Mouse (Mus musculus): ENCODE data around the gene Pithd1. TPM values are rescaled to one million over a fixed set of nuclear protein-coding genes. Genes with fewer than 3 reads are reported as not detected.

Gene Pithd1
- polyA plus RNA-seq, 1 experiment from 2014 or later = 73.6 TPM

DNA sequence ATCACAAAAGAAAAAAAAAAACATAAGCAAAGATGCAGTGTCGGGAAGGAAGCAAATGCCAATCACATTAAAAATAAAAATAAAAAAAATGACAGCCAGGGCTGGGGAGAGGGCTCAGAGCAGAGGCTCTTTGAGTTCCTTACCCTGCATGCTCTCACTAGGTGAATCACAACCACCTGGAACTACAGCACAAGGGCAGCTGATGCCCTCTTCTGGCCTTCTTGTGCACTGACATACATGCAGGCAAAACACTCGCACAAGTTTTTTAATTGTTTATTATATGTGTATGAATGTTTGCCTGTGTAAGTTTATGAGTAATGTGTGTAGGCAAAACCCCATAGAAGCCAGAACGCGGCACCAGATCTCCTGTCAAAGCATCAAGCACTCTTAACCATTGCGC, 55.2 kb downstream of the Pithd1 start:
- Histone ChIP-seq H3K4me3 (ENCODE audit: low read depth, low read length) (no peak overlapping the region), H3K9me3 (ENCODE audit: control insufficient read depth, low read length) (no peaks in the 10 kb centered on the region), H3K36me3 (ENCODE audit: control insufficient read depth, insufficient read depth, low read length) (peaks cover 7% of the 10 kb centered on the region), H3K4me2 (ENCODE audit: low read depth, low read length) (no peak overlapping the region), H3K9ac (replicated peaks; ENCODE audit: low read depth, low read length) (no peak overlapping the region), H3K4me1 (ENCODE audit: control insufficient read depth, insufficient read depth, low read length) (no peaks in the 10 kb centered on the region), H3K27me3 (ENCODE audit: control insufficient read depth, insufficient read depth, low read length) (no peaks in the 10 kb centered on the region), H3K27ac (ENCODE audit: low read depth, low read length) (no peak overlapping the region)
- WGBS = 63% methylated on average over 5 of the region's 5 CpGs
- no peak for ATAC-seq (ENCODE audit: low read depth)

DNA sequence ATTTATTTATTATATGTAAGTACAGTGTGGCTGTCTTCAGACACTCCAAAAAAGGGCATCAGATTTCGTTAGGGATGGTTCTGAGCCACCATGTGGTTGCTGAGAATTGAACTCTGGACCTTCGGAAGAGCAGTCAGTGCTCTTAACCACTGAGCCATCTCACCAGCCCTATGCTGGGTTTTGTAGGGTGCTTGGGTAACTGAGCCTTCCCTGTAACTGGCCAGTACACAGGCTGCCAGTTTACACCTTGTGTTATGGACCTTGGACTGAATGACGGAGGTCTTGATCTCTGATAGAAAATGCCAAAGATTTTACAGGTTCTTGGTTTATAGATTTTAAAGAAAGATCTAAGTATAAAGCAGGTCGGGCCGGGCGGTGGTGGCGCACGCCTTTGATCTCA, 56.8 kb downstream of the Pithd1 start:
- H3K9me3 ChIP-seq (ENCODE audit: control insufficient read depth, low read length) = no peaks in the 10 kb centered on the region
- no peaks in the 10 kb centered on the region for H3K4me1 ChIP-seq (ENCODE audit: control insufficient read depth, insufficient read depth, low read length)
- ATAC-seq (ENCODE audit: low read depth) = no peak
- H3K36me3 ChIP-seq (ENCODE audit: control insufficient read depth, insufficient read depth, low read length) = peaks cover 7% of the 10 kb centered on the region
- no peak overlapping the region for H3K9ac ChIP-seq (replicated peaks; ENCODE audit: low read depth, low read length)
- H3K27me3 ChIP-seq (ENCODE audit: control insufficient read depth, insufficient read depth, low read length) = no peaks in the 10 kb centered on the region
- no peak overlapping the region for H3K4me2 ChIP-seq (ENCODE audit: low read depth, low read length)
- no peak overlapping the region for H3K4me3 ChIP-seq (ENCODE audit: low read depth, low read length)
- no peak overlapping the region for H3K27ac ChIP-seq (ENCODE audit: low read depth, low read length)
- WGBS = 94% methylated on average over 8 of the region's 8 CpGs

DNA sequence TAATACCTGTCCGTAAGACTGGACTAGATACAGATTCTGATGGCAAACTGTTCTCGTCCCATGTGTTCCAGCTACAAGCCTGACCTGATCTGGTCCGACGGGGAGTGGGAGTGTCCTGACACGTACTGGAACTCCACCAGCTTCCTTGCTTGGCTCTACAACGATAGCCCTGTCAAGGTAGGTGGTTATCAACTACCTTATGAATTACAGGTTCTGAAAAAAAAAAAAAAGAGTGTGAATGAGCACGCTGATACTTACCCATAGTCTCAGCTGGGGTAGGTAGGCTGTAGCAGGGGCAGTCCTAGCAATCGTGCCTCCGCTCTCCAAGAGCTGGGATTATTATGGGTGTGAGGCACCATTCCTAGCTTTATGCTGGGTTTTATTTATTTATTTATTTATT, 57.2 kb downstream of the Pithd1 start:
- H3K36me3 ChIP-seq (ENCODE audit: control insufficient read depth, insufficient read depth, low read length) = peaks cover 7% of the 10 kb centered on the region
- H3K4me3 ChIP-seq (ENCODE audit: low read depth, low read length) = no peak overlapping the region
- no peak for ATAC-seq (ENCODE audit: low read depth)
- H3K9me3 ChIP-seq (ENCODE audit: control insufficient read depth, low read length) = no peaks in the 10 kb centered on the region
- no peaks in the 10 kb centered on the region for H3K4me1 ChIP-seq (ENCODE audit: control insufficient read depth, insufficient read depth, low read length)
- no peak overlapping the region for H3K4me2 ChIP-seq (ENCODE audit: low read depth, low read length)
- 96% methylated on average over 9 of the region's 9 CpGs for WGBS
- no peaks in the 10 kb centered on the region for H3K27me3 ChIP-seq (ENCODE audit: control insufficient read depth, insufficient read depth, low read length)
- no peak overlapping the region for H3K27ac ChIP-seq (ENCODE audit: low read depth, low read length)
- no peak overlapping the region for H3K9ac ChIP-seq (replicated peaks; ENCODE audit: low read depth, low read length)

DNA sequence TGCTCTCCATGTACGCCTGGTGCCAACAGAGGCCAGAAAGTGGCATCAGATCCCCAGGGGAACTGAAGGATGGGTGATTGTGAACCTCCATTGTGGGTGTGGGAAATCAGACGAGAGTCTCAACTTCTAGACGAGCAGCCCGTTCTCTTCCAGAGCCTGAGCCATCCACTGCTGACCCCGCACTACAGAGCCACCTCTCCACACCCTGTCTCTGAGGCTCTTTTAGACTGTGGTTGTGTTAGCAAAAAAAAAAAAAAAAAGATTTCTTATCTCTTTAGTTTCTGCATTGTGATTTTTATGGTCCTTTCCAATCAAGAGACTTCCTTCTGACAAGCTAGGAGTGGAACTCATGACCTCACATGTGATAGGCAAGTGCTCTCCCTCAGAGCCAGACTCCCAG, 57.7 kb downstream of the Pithd1 start:
- no peaks in the 10 kb centered on the region for H3K27me3 ChIP-seq (ENCODE audit: control insufficient read depth, insufficient read depth, low read length)
- H3K4me1 ChIP-seq (ENCODE audit: control insufficient read depth, insufficient read depth, low read length) = no peaks in the 10 kb centered on the region
- H3K27ac ChIP-seq (ENCODE audit: low read depth, low read length) = no peak overlapping the region
- no peak overlapping the region for H3K4me3 ChIP-seq (ENCODE audit: low read depth, low read length)
- no peak overlapping the region for H3K9ac ChIP-seq (replicated peaks; ENCODE audit: low read depth, low read length)
- no peak overlapping the region for H3K4me2 ChIP-seq (ENCODE audit: low read depth, low read length)
- ATAC-seq (ENCODE audit: low read depth) = no peak
- H3K36me3 ChIP-seq (ENCODE audit: control insufficient read depth, insufficient read depth, low read length) = peaks cover 7% of the 10 kb centered on the region
- no peaks in the 10 kb centered on the region for H3K9me3 ChIP-seq (ENCODE audit: control insufficient read depth, low read length)
- WGBS = 90% methylated on average over 5 of the region's 5 CpGs

GRCm38 (mm10) chr4:135928376-135928775, 58.7 kb downstream of the Pithd1 start:
- Histone ChIP-seq H3K4me2 (ENCODE audit: low read depth, low read length) (no peak overlapping the region), H3K9me3 (ENCODE audit: control insufficient read depth, low read length) (no peaks in the 10 kb centered on the region), H3K4me3 (ENCODE audit: low read depth, low read length) (no peak overlapping the region), H3K27ac (ENCODE audit: low read depth, low read length) (no peak overlapping the region), H3K4me1 (ENCODE audit: control insufficient read depth, insufficient read depth, low read length) (no peaks in the 10 kb centered on the region), H3K36me3 (ENCODE audit: control insufficient read depth, insufficient read depth, low read length) (peaks cover 2% of the 10 kb centered on the region), H3K27me3 (ENCODE audit: control insufficient read depth, insufficient read depth, low read length) (no peaks in the 10 kb centered on the region), H3K9ac (replicated peaks; ENCODE audit: low read depth, low read length) (no peak overlapping the region)
- WGBS = 83% methylated on average over 9 of the region's 9 CpGs
- no peak for ATAC-seq (ENCODE audit: low read depth)

DNA sequence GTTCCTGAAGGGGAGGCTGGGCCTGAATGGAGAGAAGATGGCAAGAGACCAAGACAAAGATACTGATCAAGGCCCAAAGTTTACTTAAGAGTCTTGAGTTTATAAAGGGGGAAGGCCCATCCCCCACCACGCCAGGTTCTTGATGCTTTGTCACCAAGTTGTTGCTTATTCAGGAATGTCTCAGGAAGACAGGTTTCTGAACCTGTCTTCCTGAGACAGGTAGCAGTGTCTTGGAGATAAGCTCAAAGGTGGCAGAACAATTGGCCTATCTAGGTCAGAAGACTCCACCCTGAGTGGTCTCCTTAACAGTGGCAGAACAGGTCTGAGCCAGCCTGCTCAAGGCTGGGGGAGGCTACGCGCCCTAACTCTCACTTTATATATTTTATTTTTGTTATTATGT, 60.2 kb downstream of the Pithd1 start:
- Histone ChIP-seq H3K27me3 (ENCODE audit: control insufficient read depth, insufficient read depth, low read length) (no peaks in the 10 kb centered on the region), H3K4me2 (ENCODE audit: low read depth, low read length) (no peak overlapping the region), H3K9me3 (ENCODE audit: control insufficient read depth, low read length) (no peaks in the 10 kb centered on the region), H3K27ac (ENCODE audit: low read depth, low read length) (no peak overlapping the region), H3K4me3 (ENCODE audit: low read depth, low read length) (no peak overlapping the region), H3K9ac (replicated peaks; ENCODE audit: low read depth, low read length) (no peak overlapping the region), H3K4me1 (ENCODE audit: control insufficient read depth, insufficient read depth, low read length) (peaks cover 2% of the 10 kb centered on the region), H3K36me3 (ENCODE audit: control insufficient read depth, insufficient read depth, low read length) (peaks cover 2% of the 10 kb centered on the region)
- WGBS = 96% methylated on average over 3 of the region's 3 CpGs
- no peak for ATAC-seq (ENCODE audit: low read depth)

DNA sequence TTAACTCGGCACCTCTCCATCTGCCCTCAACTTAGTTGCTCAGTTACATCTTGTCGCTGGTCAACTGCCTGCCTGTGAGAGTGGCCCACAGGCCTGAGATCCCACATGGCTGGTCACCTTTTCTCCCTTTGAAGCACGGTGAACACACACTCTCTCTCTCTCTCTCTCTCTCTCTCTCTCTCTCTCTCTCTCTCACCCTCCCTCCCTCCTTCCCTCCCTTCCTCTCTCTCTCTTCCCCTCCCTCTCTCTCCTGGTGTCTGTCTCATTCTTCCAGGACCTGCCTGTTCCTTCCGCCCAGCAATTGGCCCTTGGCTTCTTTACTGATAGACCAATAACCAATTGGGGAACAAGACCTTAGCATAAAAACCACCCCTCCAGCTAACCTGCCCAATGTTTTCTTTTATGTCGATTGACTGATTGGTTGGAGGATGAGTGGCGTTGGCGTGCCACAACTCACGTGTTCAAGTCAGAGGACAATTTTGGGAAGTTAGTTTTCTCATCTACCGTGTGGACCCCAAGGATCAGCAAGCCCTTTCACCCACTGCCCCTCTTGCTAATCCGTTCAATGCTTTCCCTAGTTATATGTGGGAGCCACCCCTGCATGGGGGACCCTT, 60.8 kb downstream of the Pithd1 start:
- Histone ChIP-seq H3K36me3 (ENCODE audit: control insufficient read depth, insufficient read depth, low read length) (peaks cover 2% of the 10 kb centered on the region), H3K9me3 (ENCODE audit: control insufficient read depth, low read length) (no peaks in the 10 kb centered on the region), H3K27me3 (ENCODE audit: control insufficient read depth, insufficient read depth, low read length) (no peaks in the 10 kb centered on the region), H3K4me3 (ENCODE audit: low read depth, low read length) (no peak overlapping the region), H3K27ac (ENCODE audit: low read depth, low read length) (no peak overlapping the region), H3K4me1 (ENCODE audit: control insufficient read depth, insufficient read depth, low read length) (peaks cover 6% of the 10 kb centered on the region), H3K9ac (replicated peaks; ENCODE audit: low read depth, low read length) (no peak overlapping the region), H3K4me2 (ENCODE audit: low read depth, low read length) (no peak overlapping the region)
- ATAC-seq (ENCODE audit: low read depth) = no peak
- 90% methylated on average over 10 of the region's 10 CpGs for WGBS

Other genes with a start within 250 kb of the Pithd1 start
- 0.08 and 0.33 TPM in 2 replicates for gene Myom3, start 227.5 kb downstream of the Pithd1 start, polyA plus RNA-seq (2014; fragmentation: Nextera tagmentation; extraction: Ambion mirVana)
- 219 and 228 TPM in 2 replicates for gene Srsf10, start 131.5 kb downstream of the Pithd1 start, polyA plus RNA-seq (2014; fragmentation: Nextera tagmentation; extraction: Ambion mirVana)
- 85.7 and 100 TPM in 2 replicates for gene Pnrc2, start 113.4 kb downstream of the Pithd1 start, polyA plus RNA-seq (2014; fragmentation: Nextera tagmentation; extraction: Ambion mirVana)
- 0.13 and 0.15 TPM in 2 replicates for gene Cnr2, start 91.9 kb downstream of the Pithd1 start, polyA plus RNA-seq (2014; fragmentation: Nextera tagmentation; extraction: Ambion mirVana)
- 68.6 and 70.6 TPM in 2 replicates for gene Fuca1, start 66.5 kb downstream of the Pithd1 start, polyA plus RNA-seq (2014; fragmentation: Nextera tagmentation; extraction: Ambion mirVana)
- 58.4 and 66.1 TPM in 2 replicates for gene Hmgcl, start 40.8 kb downstream of the Pithd1 start, polyA plus RNA-seq (2014; fragmentation: Nextera tagmentation; extraction: Ambion mirVana)
- 35.8 and 44.1 TPM in 2 replicates for gene Gale, start 23.5 kb downstream of the Pithd1 start, polyA plus RNA-seq (2014; fragmentation: Nextera tagmentation; extraction: Ambion mirVana)
- gene Lypla2, start 14.6 kb downstream of the Pithd1 start, polyA plus RNA-seq (2014; fragmentation: Nextera tagmentation; extraction: Ambion mirVana) = 197 and 210 TPM in 2 replicates
- gene Eloa, start 34.5 kb upstream of the Pithd1 start, polyA plus RNA-seq (2014; fragmentation: Nextera tagmentation; extraction: Ambion mirVana) = 29.7 and 32.2 TPM in 2 replicates
- gene Rpl11, start 66.2 kb upstream of the Pithd1 start, polyA plus RNA-seq (2014; fragmentation: Nextera tagmentation; extraction: Ambion mirVana) = 251 and 261 TPM in 2 replicates
- gene Id3, start 156.2 kb upstream of the Pithd1 start, polyA plus RNA-seq (2014; fragmentation: Nextera tagmentation; extraction: Ambion mirVana) = 156 and 196 TPM in 2 replicates
- 0.76 and 1.4 TPM in 2 replicates for gene E2f2, start 185.1 kb upstream of the Pithd1 start, polyA plus RNA-seq (2014; fragmentation: Nextera tagmentation; extraction: Ambion mirVana)
- gene Asap3, start 219.1 kb upstream of the Pithd1 start, polyA plus RNA-seq (2014; fragmentation: Nextera tagmentation; extraction: Ambion mirVana) = 2.4 and 4.8 TPM in 2 replicates